Comparison of ENCODE assay signal across 12 mouse cellular contexts in genomic region chr8:46022203-46022602, GRCm38 (mm10).
"Had no signal": no experiment of that assay in that cellular context is flagged by ENCODE, and none has a peak within 500 bp of the region (broad histone marks: within the 10 kb centered on the region; RNA-seq: fewer than 3 reads in every experiment).

No protein-coding gene starts in this region.

- H3K27ac ChIP-seq: kidney, embryonic 15.5 days; limb, embryonic 13.5 days; liver, embryonic 14.5 days; midbrain, embryonic 10.5 days; neural tube, embryonic 15.5 days; stomach, embryonic 15.5 days had no signal

- DNase-seq: kidney, postnatal 14 days; left cerebral cortex, postnatal 4 days; lung, postnatal 4 days; midbrain, embryonic 14.5 days; thymus, postnatal 4 days had no signal

- H3K4me3 ChIP-seq: kidney, embryonic 15.5 days; limb, embryonic 13.5 days; midbrain, embryonic 10.5 days; myocyte; neural tube, embryonic 15.5 days; stomach, embryonic 15.5 days had no signal
